Mouse (Mus musculus) heart, postnatal 4 days (tissue): ENCODE measurements around the gene Gart. TPM values are rescaled to one million over a fixed set of nuclear protein-coding genes. Genes with fewer than 3 reads are reported as not detected.

Experiments used
- DNase-seq: peaks from one replicate; pipeline ENCODE4 v3.0.0; 2021
- total RNA-seq, 2 experiments: library from RNA; stranded (reverse); gene quantifications; 2 replicates each; pipeline ENCODE4 v1.2.3; 2021

Gene Gart
- total RNA-seq = 10 to 100 TPM; 71.2 to 77.2 TPM

- DNase-seq = peak; percentile 95
Observed at GRCm38 (mm10) chr16:91646681-91647419, at the start of gene Gart. Gart (minus strand) TSS chr16:91646952.

GRCm38 (mm10) chr16:91695108-91695755 is 48.5 kb upstream of the Gart start:
- DNase-seq = no peak

- peak; percentile 89 for DNase-seq
Observed at GRCm38 (mm10) chr16:91694455-91695084, 47.8 kb upstream of the Gart start.

- no peak for DNase-seq
Observed at GRCm38 (mm10) chr16:91689791-91690190, 43.0 kb upstream of the Gart start.

- peak; percentile 96 for DNase-seq
Observed at GRCm38 (mm10) chr16:91688619-91689334, 42.0 kb upstream of the Gart start, which contains the start of gene Donson. Donson (minus strand) TSS chr16:91688770.

- DNase-seq = no peak
Observed at GRCm38 (mm10) chr16:91688023-91688618, 41.4 kb upstream of the Gart start.

- no peak for DNase-seq
Observed at GRCm38 (mm10) chr16:91686369-91686768, 39.6 kb upstream of the Gart start.

- no peak for DNase-seq
Observed at GRCm38 (mm10) chr16:91685526-91685925, 38.8 kb upstream of the Gart start.

- no peak for DNase-seq
Observed at GRCm38 (mm10) chr16:91680656-91681055, 33.9 kb upstream of the Gart start.

- no peak for DNase-seq
Observed at GRCm38 (mm10) chr16:91678147-91678911, 31.6 kb upstream of the Gart start.

GRCm38 (mm10) chr16:91674500-91674899 is 27.7 kb upstream of the Gart start:
- DNase-seq = no peak

GRCm38 (mm10) chr16:91663795-91664194 is 17.0 kb upstream of the Gart start:
- no peak for DNase-seq

GRCm38 (mm10) chr16:91662336-91662735 is 15.6 kb upstream of the Gart start:
- DNase-seq = no peak

GRCm38 (mm10) chr16:91661397-91661796 is 14.6 kb upstream of the Gart start:
- DNase-seq = no peak

- no peak for DNase-seq
Observed at GRCm38 (mm10) chr16:91659798-91660197, 13.0 kb upstream of the Gart start.

- no peak for DNase-seq
Observed at GRCm38 (mm10) chr16:91658471-91658870, 11.7 kb upstream of the Gart start.

- no peak for DNase-seq
Observed at GRCm38 (mm10) chr16:91657285-91657684, 10.5 kb upstream of the Gart start.

GRCm38 (mm10) chr16:91655285-91655684 is 8.5 kb upstream of the Gart start:
- no peak for DNase-seq

- no peak for DNase-seq
Observed at GRCm38 (mm10) chr16:91652191-91652590, 5.4 kb upstream of the Gart start.

GRCm38 (mm10) chr16:91649781-91650180 is 3.0 kb upstream of the Gart start:
- no peak for DNase-seq

GRCm38 (mm10) chr16:91649246-91649645 is 2.5 kb upstream of the Gart start:
- no peak for DNase-seq

- DNase-seq = peak; percentile 90
Observed at GRCm38 (mm10) chr16:91648220-91648550, 1.4 kb upstream of the Gart start.
